9 mouse cellular contexts compared by ENCODE assay signal in the genomic region with DNA sequence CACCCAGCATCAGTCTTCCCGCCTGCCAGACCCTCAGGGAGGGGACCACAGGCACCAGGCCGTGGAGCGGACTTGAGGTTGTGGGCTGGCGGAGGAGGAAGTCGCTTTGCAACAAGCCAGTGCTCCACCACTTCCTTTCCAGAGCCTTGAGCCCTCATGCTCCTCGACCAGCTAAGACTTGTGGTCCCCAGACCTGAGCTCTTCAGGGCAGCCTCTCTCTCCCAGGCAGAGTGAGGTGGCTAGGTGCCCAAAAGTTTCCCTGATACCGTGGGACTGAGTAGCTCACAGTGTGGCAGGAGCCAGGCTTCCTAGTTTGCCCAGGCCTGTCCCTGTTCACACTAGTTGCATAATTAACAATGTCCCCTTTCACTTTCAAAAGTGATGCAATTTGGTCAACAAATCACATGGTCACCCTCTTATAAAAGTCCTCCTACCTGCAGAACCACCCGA. TPM values are rescaled to one million over a fixed set of nuclear protein-coding genes. Genes with fewer than 3 reads are reported as not detected.
DNase-seq lines count a peak whose midpoint lies in the region; ATAC-seq and TF ChIP-seq lines count a peak whose summit lies in the region.
"Had no signal": no experiment of that assay in that cellular context is flagged by ENCODE, and none has a peak within 500 bp of the region (broad histone marks: within the 10 kb centered on the region; RNA-seq: fewer than 3 reads in every experiment).

No protein-coding gene starts in this region.

- 15% methylated on average over 8 of the region's 8 CpGs for WGBS in thymus, adult 2 months

- no peaks in the 10 kb centered on the region for H3K27me3 ChIP-seq in thymus, adult 2 months (ENCODE audit: control insufficient read depth, insufficient read depth, low read length)
- no peaks in the 10 kb centered on the region for H3K27me3 ChIP-seq in megakaryocyte, embryonic 14.5 days (replicated peaks)
- H3K27me3 ChIP-seq: midbrain, embryonic 15.5 days had no signal

- H3K27ac ChIP-seq in thymus, adult 2 months (ENCODE audit: control insufficient read depth, insufficient read depth, low read length), result no peak overlapping the region
- no peak overlapping the region for H3K27ac ChIP-seq in left cerebral cortex, adult 2 months
- H3K27ac ChIP-seq: midbrain, embryonic 15.5 days had no signal

- TF ChIP-seq CTCF in thymus, adult 2 months (IDR thresholded peaks at IDR 0.05; ENCODE audit: borderline replicate concordance, control insufficient read depth, extremely low read depth, insufficient read depth, low read length, poor library complexity), result no peak
- TF ChIP-seq CTCF in left cerebral cortex, adult 2 months (IDR thresholded peaks at IDR 0.05), result no peak

- ATAC-seq in granulocyte monocyte progenitor cell, adult 5-6 weeks (replicated peaks; ENCODE audit: poor library complexity, severe bottlenecking), result peak; percentile 78
- ATAC-seq: midbrain, embryonic 15.5 days had no signal

- no peak overlapping the region for H3K4me3 ChIP-seq in thymus, adult 2 months (ENCODE audit: control insufficient read depth, insufficient read depth, low read length)
- H3K4me3 ChIP-seq in megakaryocyte, embryonic 14.5 days (replicated peaks), result peak overlapping the region; percentile 60
- no peak overlapping the region for H3K4me3 ChIP-seq in left cerebral cortex, adult 2 months
- H3K4me3 ChIP-seq: midbrain, embryonic 15.5 days had no signal

- H3K9me3 ChIP-seq in megakaryocyte, embryonic 14.5 days, result no peaks in the 10 kb centered on the region
- H3K9me3 ChIP-seq: midbrain, embryonic 15.5 days had no signal

- DNase-seq in thymus, postnatal 14 days, result peak; percentile 33
- no peak for DNase-seq in thymus, adult 2 months
- DNase-seq in left cerebral cortex, adult 2 months (ENCODE audit: extremely low spot score in 1 of 2, low spot score in 2 of 2), result no peak
- no peak for DNase-seq in testis, postnatal 14 days (ENCODE audit: low spot score)
- DNase-seq in kidney, adult 11 months, result no peak
- DNase-seq: kidney, postnatal 14 days had no signal

- no peak for TF ChIP-seq POLR2A in thymus, adult 2 months (IDR thresholded peaks at IDR 0.05; ENCODE audit: control insufficient read depth, extremely low read depth, insufficient read depth, low read length, poor library complexity)

- intact Hi-C loops in left cerebral cortex, adult 2 months (cut with DNase I), result no loop called here

- H3K36me3 ChIP-seq in thymus, adult 2 months (ENCODE audit: control insufficient read depth, insufficient read depth, low read length), result no peaks in the 10 kb centered on the region
- peaks cover 87% of the 10 kb centered on the region for H3K36me3 ChIP-seq in megakaryocyte, embryonic 14.5 days (replicated peaks; ENCODE audit: low read length)

- peaks cover 43% of the 10 kb centered on the region for H3K4me1 ChIP-seq in thymus, adult 2 months (replicated peaks; ENCODE audit: control insufficient read depth, insufficient read depth, low read length)
- H3K4me1 ChIP-seq in megakaryocyte, embryonic 14.5 days, result peaks cover 78% of the 10 kb centered on the region

RNA-seq across cellular contexts. Expression of a gene that starts 9.1 kb away (rescaled TPM):
- 7.3 and 8.8 TPM in 2 replicates for polyA plus RNA-seq in thymus, adult 2 months (2012; rRNA removed)
- 8.0 and 8.5 TPM in 2 replicates for total RNA-seq in granulocyte monocyte progenitor cell, adult 5-6 weeks (2014; fragmentation: Nextera tagmentation)
- total RNA-seq in granulocyte monocyte progenitor cell, adult 5-6 weeks (2017), result 1.1 and 6.6 TPM in 2 replicates
- 99.9 and 349 TPM in 2 replicates for polyA plus RNA-seq in megakaryocyte, embryonic 14.5 days (2012; ENCODE audit: insufficient read depth, low replicate concordance)
- 10 to 100 TPM; 52.7 to 56.8 TPM for total RNA-seq in left cerebral cortex, adult 2 months (2021)

RNA-seq across cellular contexts. Expression of a gene that starts 27.1 kb away (rescaled TPM):
- polyA plus RNA-seq in thymus, adult 2 months (2012; rRNA removed), result 4.0 TPM in 2 replicates
- total RNA-seq in granulocyte monocyte progenitor cell, adult 5-6 weeks (2014; fragmentation: Nextera tagmentation), result not detected in 2 replicates
- total RNA-seq in granulocyte monocyte progenitor cell, adult 5-6 weeks (2017), result 0.26 TPM in 1 of 2 replicates, not detected in the other
- 0.09 and 1.6 TPM in 2 replicates for polyA plus RNA-seq in megakaryocyte, embryonic 14.5 days (2012; ENCODE audit: insufficient read depth, low replicate concordance)
- under 1 TPM; 0.32 to 0.40 TPM for total RNA-seq in left cerebral cortex, adult 2 months (2021)

RNA-seq across cellular contexts. Expression of a gene that starts 45.5 kb away (rescaled TPM):
- 60.8 and 64.1 TPM in 2 replicates for polyA plus RNA-seq in thymus, adult 2 months (2012; rRNA removed)
- total RNA-seq in granulocyte monocyte progenitor cell, adult 5-6 weeks (2014; fragmentation: Nextera tagmentation), result 165 and 169 TPM in 2 replicates
- total RNA-seq in granulocyte monocyte progenitor cell, adult 5-6 weeks (2017), result 300 and 382 TPM in 2 replicates
- polyA plus RNA-seq in megakaryocyte, embryonic 14.5 days (2012; ENCODE audit: insufficient read depth, low replicate concordance), result 10.2 TPM in 2 replicates
- 100 to 1,000 TPM; 108 to 120 TPM for total RNA-seq in left cerebral cortex, adult 2 months (2021)

Comparison
In these comparisons a context has a peak if more than half of its experiments do, and no peak if none do; other contexts are left out.
1. RNA of a gene that starts 9.1 kb away (total RNA-seq): 52.7 to 56.8 TPM in left cerebral cortex, adult 2 months; 1.1 to 8.5 TPM in granulocyte monocyte progenitor cell, adult 5-6 weeks; every median in the first group is over 4 times any median in the second.